Mouse (Mus musculus) cerebellum, postnatal 4 days (tissue): ENCODE data around the gene Ppm1f.
"Not testable (repeated sequence)": the region's sequence is repeated elsewhere in the genome, so short reads cannot be mapped to it uniquely, and the experiment has no call there.

Experiments
- DNase-seq, 2 experiments: peaks; one replicate each; pipeline ENCODE4 v3.0.0; 2022; ENCODE audit warnings: low spot score in 2 of 2, mixed read lengths in 1 of 2

Gene Ppm1f

GRCm38 (mm10) chr16:16896382-16897055 is at the start of gene Ppm1f:
Ppm1f (plus strand) TSS chr16:16896469.
- peak; percentile 93 to 96 for DNase-seq

- DNase-seq, result no peak
Measured at GRCm38 (mm10) chr16:16849196-16849595, 47.1 kb upstream of the Ppm1f start.

- no peak for DNase-seq
Measured at GRCm38 (mm10) chr16:16852411-16852810, 43.9 kb upstream of the Ppm1f start.

- no peak for DNase-seq
Measured at GRCm38 (mm10) chr16:16854836-16855235, 41.4 kb upstream of the Ppm1f start.

- no peak for DNase-seq
Measured at GRCm38 (mm10) chr16:16855541-16855940, 40.7 kb upstream of the Ppm1f start.

- not testable (repeated sequence) for DNase-seq
Measured at GRCm38 (mm10) chr16:16856054-16856453, 40.2 kb upstream of the Ppm1f start.

GRCm38 (mm10) chr16:16856731-16857476 is 39.4 kb upstream of the Ppm1f start:
- DNase-seq, result no peak

GRCm38 (mm10) chr16:16862288-16862687 is 34.0 kb upstream of the Ppm1f start:
- DNase-seq, result no peak

GRCm38 (mm10) chr16:16863978-16864377 is 32.3 kb upstream of the Ppm1f start, which contains the start of gene Igll1:
Igll1 (minus strand) TSS chr16:16863985.
- DNase-seq, result no peak

- DNase-seq, result no peak
Measured at GRCm38 (mm10) chr16:16865217-16865616, 31.1 kb upstream of the Ppm1f start.

GRCm38 (mm10) chr16:16865696-16866561 is 30.3 kb upstream of the Ppm1f start:
- DNase-seq, result no peak

GRCm38 (mm10) chr16:16870241-16870616 is 26.0 kb upstream of the Ppm1f start:
- DNase-seq, result no peak

GRCm38 (mm10) chr16:16870617-16871331 is 25.5 kb upstream of the Ppm1f start, which contains the start of the genes Top3b and Vpreb1:
Top3b (plus strand) TSS chr16:16870736.
Vpreb1 (minus strand) TSS chr16:16870843.
- peak; percentile 78 to 84 for DNase-seq

- DNase-seq, result no peak
Measured at GRCm38 (mm10) chr16:16879025-16879424, 17.2 kb upstream of the Ppm1f start.

GRCm38 (mm10) chr16:16888341-16888740 is 7.9 kb upstream of the Ppm1f start:
- DNase-seq, result no peak

- no peak for DNase-seq
Measured at GRCm38 (mm10) chr16:16892366-16892765, 3.9 kb upstream of the Ppm1f start.

- DNase-seq, result no peak
Measured at GRCm38 (mm10) chr16:16896015-16896381, 271 bp upstream of the Ppm1f start.

- no peak for DNase-seq
Measured at GRCm38 (mm10) chr16:16897056-16897584, 851 bp downstream of the Ppm1f start.

GRCm38 (mm10) chr16:16902329-16902728 is 6.1 kb downstream of the Ppm1f start:
- DNase-seq, result no peak

GRCm38 (mm10) chr16:16903188-16903587 is 6.9 kb downstream of the Ppm1f start:
- no peak for DNase-seq

GRCm38 (mm10) chr16:16907799-16908198 is 11.5 kb downstream of the Ppm1f start:
- no peak for DNase-seq
